Mouse (Mus musculus): Measurements from ENCODE around the gene Pigv.
"Not testable (repeated sequence)": the region's sequence is repeated elsewhere in the genome, so short reads cannot be mapped to it uniquely, and the experiment has no call there.

Pigv gene

DNA sequence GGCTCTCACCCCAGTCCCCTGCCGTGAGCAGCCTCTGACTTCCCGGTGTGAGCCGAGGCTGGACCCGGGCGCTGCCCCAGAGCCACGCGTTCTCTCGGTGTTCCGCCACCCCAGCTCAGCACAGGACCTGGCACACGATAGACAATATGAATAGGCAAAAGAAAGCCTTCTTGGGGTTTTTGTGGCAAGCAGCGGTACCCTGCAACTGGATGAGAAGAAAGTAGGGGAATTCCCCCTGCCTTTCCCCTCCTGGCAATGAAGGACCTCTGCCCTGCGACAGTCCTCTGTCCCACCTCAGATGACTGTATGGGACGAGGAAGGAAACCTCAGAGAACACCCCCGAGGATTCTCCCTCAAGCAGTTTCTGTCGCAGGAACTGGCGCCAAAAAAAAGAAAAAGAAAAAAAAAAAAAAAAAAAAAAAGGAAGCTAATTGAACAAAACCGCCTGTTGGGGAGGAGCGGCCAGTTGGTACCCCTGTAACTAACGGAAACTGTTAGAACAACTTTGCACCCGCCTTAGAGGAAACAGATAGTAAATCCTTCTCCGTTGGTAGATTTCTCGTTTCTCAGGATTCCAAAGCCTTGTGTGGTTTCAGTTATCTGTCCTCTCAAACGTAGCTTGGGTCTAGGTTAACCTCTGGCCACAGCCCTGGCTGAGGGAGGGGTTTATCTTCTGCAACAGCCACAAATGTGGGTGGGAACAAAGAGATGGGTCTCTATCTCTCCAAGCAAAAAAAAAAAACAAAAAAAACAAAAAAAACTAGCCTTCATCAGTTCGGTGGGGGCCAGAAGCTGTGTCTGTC lies 599 bp upstream of the Pigv start:
- peak; percentile 74 for DNase-seq (ENCODE audit: low spot score)

DNA sequence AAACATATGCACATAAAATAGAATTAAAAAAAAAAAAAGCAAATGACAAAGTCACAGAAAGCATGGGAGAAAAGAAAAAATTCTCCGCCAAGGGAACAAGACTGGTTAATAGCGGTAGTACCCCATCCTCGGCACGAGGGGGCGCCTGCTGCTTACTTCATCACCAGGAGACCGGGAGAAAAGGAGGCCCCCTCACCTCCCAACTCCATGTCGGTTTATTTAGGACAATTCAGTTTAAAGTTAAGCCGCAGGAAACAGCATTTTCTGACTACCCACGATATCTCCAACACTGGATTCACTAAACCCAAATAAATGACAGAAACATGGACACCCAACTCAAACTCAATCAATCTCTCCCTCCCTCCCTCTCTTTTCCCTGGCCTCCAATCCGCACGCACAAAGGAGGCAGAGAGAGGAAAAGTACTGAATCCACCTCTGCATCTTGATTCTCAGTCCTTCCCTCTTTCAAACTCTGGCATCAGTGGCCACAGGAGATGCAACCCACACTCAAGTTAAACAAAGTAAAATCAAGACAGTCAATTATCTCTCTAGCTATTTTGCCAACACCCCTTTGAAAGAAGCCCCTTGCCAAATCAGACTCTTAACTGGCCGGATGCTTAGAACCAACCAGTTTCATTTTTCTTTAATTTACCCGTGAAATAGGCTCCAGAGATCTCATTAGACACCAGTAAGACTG lies 1.1 kb downstream of the Pigv start:
- DNase-seq (ENCODE audit: low spot score), result peak; percentile 75

DNA sequence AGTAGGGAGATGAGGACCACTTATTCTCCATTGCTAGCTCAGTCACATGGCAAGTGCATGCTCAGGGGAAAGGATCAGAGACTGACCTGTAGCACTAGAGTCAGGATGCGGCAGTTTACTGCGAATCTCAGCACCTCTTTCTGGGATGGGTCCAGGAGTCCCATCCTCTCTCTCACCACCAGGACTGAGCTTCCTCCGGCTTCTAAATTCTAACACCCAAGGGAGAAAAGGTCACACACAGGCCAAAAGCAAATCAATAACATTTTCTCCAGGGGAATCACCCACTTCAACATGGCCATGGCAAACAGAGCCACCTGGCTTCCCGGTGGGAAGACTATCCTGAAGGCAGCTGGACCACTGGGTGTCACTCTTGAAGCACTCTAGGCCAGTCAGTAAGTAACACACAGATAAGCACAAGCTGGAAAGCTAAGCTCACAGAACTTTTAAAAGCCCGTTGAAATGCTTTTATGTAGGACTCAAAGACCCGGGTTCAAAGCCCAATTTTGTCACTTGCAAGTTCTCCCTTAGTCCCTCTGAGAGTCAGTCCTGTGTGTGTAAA lies 2.7 kb downstream of the Pigv start:
- DNase-seq (ENCODE audit: low spot score), result no peak

DNA sequence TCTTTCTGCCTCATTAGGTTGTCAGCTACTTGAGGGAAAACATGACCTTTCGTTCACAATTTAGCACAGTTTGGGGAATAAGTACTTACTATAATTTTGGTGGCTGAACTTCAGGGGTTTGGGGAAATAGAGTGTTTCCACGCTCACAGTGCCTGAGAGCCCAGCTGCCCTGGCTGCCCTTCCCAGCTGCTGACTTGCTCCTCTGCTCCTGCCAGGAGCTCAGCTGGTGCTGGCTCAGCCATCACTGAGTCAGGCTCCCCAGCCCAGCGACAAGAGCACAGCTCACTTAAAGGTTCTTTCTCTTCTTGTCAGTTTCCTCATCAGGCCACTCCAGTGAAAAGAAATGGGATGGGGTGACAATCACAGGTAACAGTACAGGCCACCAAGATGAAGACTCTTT lies 3.9 kb downstream of the Pigv start:
- DNase-seq (ENCODE audit: low spot score), result no peak

DNA sequence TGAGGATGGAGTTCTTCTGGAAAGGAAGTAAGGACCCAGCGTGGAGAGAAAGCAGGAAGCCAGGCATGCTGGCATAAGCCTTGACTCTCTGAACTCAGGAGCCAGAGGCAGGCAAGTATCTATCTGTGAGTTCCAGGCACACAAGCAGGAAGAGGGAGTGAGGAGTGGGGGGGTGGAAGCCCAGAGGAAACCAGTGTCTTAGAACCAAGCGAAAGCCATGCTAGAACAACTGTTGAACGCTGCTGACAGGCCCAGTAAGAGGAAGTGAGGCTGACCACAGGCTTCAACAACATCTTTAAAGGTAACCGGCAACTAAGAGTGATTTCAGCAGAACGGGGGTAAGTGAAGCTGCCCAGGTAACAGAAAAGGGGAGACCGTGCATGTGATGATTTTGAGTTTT lies 6.2 kb downstream of the Pigv start:
- DNase-seq (ENCODE audit: low spot score), result no peak

DNA sequence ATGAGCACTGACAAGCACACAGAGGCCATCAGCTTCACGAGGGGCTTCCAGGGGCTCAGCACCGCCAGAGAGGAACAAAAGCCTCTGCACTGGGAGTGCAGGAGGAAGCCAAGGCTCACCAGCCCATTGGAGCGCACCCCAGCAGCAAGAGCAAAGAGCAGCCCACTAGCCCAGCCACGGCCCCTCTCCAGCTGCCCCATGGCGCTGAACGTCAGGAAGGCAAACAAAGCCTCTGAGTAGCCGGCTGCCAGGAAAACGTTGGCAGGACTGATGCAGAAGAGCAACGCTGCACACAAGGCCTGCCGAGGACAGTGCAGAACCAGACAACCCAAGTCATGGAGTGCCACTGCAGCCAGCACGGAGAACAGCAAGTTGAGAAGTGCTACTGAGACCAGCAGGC lies 7.3 kb downstream of the Pigv start:
- no peak for DNase-seq (ENCODE audit: low spot score)

DNA sequence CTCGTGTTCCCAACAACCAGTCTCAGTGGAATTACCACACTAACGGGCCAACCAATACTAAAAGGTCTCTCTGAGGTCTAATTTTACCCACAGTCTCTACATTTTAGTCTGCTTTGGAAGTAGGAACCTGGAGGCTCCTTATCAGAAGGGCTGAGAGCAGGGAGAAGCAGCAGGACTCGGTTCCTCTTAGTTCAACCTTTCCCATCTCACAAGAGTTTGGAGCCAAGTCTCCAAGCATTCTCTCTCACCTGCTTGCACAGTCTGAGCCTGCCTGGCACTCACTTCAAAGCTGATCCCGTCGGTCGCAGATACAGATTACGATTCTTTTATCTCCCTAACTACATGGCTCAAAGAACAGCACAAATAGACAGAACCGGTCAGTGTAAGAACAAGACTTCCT lies 9.5 kb downstream of the Pigv start:
- DNase-seq (ENCODE audit: low spot score), result no peak

DNA sequence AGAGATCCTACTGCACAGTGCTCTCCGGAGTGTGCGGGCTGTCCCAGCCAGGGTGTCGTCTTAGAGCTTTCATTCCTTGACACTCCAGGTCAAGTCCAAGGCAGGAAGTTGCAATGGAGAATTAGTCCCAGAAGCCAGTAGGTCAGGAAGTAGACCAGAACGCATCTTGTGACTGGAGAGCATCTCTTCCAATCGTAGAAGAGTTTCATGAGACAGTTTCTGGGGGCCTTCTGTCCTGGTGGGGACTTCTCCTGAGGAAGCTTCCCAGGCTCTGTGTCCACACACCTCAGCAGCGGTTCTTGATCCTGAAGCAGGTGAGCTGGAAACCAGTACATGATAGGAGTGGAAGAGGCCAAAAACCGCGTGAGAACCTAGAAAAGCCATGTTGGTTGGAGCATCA lies 10.0 kb downstream of the Pigv start:
- no peak for DNase-seq (ENCODE audit: low spot score)

DNA sequence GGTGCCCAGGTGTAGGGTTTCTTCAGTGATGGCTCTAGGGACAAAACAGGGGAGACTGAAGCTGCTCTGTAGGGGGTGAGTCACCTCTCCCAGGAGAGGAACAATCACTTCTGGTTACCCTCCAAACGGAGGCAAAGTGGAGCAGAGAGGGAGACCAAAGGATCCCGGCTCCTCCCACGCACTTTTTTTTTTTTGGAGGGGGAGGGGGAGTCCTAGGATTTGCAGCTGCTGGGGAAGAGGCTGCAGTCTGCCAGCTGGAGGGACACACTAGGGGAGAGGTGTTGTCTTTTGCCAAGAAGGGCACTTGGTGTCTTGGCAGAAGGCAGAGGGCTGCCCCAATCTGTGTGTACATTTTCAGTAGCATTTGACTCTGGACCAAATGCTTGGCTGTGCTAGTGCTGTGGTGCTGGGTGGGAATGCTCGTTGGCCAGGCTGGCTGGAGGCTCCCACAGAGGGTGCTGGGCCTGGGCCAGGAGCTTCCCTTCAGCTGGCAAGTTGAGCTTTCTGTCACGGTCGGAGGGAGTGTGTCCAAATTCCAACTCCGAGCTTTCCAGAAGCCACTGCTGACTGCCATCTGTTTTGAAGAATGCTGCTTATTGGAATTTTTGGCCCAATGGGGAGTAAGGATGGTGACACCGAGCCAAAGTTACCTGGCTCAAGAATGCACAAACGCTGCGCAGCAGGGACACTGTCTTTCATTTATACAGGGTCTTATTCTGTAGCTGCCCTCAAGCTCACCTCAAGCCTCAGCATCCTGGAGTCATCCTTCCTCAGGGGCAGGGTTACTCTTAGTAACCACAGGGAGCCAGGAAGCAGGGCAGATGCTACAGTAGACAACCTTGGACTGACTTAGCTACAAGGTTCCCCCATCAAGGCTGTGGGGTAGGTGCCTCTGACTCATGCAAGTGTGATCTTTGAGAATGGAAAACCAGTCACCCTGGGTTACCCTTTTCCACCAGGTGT lies 12.0 kb downstream of the Pigv start:
- DNase-seq (ENCODE audit: low spot score), result no peak

DNA sequence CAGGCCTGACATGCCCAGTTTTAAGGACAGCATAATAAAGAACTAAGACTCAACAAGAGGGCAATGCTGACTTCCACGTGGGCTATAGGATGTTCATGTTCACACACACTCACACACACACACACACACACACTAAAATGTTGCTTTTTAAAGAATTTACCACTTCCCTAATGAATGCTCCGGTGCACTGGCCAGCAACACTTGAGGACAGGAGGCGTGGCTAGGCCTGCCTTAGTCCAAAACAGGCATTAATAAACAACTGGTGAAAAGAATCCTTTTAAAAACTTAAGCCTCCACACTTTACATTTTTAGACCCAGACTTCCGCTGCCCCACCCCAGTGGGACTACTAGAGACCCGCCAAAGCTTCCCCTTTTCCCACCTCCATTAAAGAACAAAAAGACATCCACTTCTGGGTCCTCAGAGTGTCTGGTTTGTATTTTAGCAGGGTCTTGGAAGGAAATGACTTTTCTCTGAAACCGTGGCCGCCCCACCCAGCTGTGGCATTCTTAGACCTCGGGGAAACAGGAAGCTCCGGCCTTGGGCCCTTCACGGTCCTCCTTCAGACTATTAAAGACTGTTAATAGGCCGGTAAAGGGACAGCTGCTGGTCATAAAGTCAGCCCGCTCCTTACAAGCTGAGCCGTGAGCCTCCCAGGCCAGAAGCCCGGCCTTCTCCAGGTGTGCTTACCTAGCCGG lies 12.8 kb downstream of the Pigv start:
- peak; percentile 58 for DNase-seq (ENCODE audit: low spot score)

DNA sequence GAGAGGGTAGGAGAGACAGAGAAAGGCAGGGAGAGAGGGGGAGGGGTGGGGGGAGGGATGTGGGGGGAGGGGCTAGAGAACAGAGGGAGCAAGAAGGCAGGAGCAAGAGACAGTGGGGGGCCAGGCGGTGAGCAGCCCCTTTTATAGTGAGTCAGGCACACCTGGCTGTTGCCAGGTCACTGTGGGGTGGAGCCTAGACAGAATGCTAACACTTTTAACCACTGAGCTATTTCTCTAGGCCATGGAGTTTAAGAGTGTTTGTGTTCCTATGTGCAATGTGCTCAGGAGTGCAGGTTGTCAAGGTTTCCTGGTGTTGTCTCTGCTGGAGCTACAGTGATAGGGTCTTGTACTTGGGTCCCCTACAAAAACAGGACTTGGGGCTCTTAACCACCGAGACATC lies 13.7 kb downstream of the Pigv start:
- DNase-seq (ENCODE audit: low spot score), result no peak

DNA sequence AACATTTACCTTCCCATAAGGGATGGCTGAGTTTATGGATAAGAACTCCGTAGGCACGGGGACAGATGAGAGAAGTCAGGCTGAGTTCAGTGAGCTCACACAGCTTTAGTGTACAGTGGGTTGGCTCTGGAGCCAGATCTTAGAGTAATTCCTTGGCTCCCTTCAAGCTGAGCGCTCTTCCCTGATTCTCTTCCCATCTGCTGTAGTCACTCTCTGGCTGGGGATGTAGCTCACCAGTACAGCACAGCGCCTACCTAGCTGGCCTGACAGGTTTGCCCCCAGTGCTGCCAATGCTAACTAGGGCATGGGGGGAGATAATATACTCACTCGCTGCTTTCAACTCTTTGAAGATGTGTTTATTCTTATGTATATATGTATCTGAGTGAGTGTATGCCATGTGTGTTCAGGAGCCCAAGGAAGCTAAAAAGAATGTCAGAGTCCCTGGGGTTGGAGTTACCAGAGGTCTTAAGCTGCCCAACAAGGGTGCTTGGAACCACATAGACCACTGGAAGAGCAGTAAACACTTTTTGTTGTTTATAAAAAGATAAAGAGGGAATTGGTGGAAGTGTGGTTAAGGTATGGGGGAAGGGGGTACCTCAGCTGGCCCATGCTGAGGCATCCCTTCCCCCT lies 14.5 kb downstream of the Pigv start:
- DNase-seq (ENCODE audit: low spot score), result no peak

DNA sequence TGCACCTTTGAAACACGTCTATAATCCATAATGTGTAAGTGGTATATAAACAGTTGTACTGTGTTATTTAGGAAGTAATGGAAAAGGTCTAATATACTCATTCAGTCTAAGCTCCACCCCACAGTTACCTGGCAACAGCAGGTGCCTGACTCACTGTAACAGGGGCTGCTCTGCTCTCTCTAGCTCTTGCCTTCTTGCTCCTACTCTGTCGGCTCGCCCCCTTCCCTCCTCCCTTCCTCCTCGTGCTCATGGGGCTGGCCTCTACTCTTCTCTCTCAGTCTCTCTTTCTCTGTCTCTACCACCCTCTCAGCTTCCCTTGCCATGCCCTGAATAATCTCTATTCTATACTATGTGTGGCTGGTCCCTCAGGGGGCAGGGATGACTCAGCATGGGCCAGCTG lies 15.4 kb downstream of the Pigv start:
- DNase-seq (ENCODE audit: low spot score), result no peak

DNA sequence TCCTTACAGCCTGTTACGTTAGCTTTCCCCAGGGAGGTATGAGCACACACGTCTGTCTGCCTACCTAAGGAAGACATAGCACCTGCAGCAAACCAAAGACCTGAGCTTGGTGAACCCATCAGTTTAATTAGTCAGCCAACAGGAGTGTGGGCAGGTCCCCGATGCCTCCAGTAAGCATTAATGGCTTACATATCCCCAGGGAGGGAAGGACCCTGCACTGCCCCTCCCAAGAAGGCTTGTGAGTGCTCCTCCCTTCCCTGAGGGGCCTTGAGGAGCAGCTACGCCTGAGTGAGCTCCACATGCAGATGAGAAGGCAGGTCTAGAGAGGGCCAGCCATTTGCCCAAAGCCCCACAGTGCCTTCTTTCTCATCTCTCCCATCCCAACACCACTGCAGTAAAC lies 16.2 kb downstream of the Pigv start:
- no peak for DNase-seq (ENCODE audit: low spot score)

DNA sequence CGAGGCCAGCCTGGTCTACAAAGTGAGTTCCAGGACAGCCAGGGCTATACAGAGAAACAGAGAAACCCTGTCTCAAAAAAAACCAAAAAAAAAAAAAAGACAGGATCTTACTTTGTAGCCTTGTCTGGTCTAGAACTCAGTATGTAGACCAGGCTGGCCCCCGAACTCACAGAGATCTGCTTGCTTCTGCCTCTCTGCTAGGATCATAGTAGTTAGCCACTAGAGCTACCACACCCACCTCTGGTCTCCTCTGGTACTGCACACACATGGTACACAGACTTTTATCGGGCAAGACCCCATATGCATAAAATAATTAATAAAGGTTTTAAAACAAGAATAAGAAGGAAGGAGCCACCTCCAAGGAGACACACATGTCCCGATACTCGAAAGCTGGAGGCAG lies 18.4 kb downstream of the Pigv start:
- not testable (repeated sequence) for DNase-seq (ENCODE audit: low spot score)

DNA sequence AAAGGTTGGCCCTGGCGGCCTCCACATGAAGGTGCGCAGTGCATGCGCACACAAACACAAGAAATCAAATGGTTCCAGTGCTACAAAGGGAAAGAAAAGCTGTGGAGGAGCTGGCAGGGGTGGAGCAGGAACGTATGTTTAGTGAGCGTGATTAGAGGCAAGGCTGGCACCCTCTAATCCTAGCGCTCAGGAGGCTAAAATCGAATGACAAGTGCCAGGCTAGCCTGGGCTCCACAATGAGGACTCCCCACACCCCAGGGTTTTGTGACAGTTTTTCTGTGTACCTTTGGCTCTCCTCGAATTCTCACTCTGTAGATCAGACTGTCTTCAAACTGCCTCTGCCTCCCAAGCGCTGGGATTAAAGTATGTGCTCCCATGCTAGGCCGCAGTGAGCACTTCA lies 19.7 kb downstream of the Pigv start:
- DNase-seq (ENCODE audit: low spot score), result no peak

DNA sequence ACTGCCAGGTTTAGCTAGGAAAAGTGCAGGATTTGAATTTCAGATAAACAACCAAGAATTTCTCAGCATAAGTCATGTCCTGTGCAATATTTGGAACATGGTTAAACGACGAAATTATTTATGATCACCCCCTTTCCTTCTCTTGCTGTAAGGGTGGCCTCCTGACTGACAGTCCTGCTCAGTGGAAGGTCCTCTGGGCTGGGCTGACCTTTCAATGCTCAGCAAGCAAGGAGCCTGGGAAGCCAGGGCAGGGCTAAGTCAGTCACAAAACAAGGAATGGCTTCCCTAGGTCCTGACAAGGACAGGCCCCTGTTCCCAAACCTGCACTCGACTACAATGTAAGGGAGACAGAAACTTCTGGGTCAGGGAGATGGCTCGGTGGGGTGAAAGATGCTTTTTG lies 20.5 kb downstream of the Pigv start:
- DNase-seq (ENCODE audit: low spot score), result no peak

DNA sequence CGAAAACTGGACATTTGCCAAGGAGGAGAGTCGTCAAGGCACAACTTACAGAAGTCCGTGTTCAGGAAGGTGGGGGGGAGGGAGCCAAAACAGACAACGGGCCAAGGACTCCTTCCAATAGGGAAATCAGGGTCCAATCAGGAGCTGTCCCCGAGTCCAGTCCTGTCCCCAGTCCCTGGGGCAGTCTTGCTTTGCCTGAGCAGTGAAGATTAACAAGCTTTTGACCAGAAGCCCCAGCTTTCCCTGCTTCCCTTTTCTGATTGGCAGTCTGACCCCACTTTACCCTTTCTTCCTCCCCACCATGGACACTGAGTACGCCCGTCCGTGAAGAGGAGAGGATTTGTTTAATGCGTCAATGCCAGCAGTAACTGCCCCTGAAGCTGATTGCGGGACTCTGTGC lies 21.0 kb downstream of the Pigv start:
- no peak for DNase-seq (ENCODE audit: low spot score)

DNA sequence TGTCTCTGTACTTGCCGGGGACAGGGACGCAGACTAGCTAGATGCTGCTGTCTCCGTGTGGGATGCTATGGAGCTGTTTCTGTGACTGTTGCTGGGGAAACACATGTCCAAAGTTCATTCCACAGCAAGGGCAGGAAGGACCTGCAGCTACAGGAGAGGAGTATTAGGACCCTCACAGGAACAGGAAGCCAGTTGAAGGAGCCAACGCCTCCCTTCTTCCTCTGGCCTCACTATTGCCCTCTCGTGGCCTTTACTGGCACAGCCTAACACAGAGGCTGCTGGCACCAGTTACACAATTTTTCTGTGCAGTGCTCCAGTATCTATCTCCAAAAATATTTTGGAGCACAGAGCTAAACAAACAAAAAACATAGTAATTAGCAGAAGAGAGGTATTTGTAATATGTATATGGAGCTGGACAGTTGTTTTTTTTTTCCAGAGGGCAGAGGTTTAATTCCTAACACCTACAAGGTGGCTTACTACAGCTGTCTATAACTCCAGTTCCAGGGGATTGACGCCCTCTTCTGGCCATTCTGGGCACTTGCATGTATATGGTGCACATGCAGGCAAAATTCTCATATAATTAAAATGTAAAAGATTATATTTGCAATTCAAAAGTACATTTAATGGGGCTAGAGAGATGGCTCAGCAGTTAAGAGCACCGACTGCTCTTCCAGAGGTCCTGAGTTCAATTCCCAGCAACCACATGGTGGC lies 22.3 kb downstream of the Pigv start, which contains the start of gene Zdhhc18:
Gene Zdhhc18 (minus strand): TSS at position 166 of the 711 bp plus-strand sequence.
- peak; percentile 75 for DNase-seq (ENCODE audit: low spot score)

DNA sequence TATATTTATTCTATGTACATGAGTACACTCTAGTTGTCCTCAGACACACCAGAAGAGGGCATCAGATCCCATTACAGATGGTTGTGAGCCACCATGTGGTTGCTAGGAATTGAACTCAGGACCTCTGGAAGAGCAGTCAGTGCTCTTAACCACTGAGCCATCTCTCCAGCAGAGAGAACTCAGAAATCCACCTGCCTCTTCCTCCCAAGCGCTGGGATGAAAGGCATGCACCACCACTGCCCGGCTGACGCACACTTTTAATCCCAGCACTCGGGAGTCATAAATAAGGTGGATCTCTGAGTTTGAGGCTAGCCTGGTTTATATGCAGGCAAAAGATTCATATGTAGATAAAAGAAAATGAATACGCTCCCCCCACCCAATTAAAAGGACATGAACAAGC lies 23.0 kb downstream of the Pigv start:
- not testable (repeated sequence) for DNase-seq (ENCODE audit: low spot score)

Measured in yolk sac, embryonic 10.5 days (tissue).